ENCODE assay signal across 8 mouse cellular contexts in genomic region chr1:179506530-179507315, GRCm38 (mm10). TPM values are rescaled to one million over a fixed set of nuclear protein-coding genes. Genes with fewer than 3 reads are reported as not detected.
A peak's percentile ranks its signal among the peaks of the same experiment; 100 is the strongest.
DNase-seq lines count a peak whose midpoint lies in the region; ATAC-seq and TF ChIP-seq lines count a peak whose summit lies in the region.

No protein-coding gene starts in this region.

- no peaks in the 10 kb centered on the region for H3K9me3 ChIP-seq in kidney, embryonic 15.5 days (replicated peaks)
- H3K9me3 ChIP-seq in CH12.LX (replicated peaks; ENCODE audit: low read length) = no peaks in the 10 kb centered on the region
- no peaks in the 10 kb centered on the region for H3K9me3 ChIP-seq in midbrain, embryonic 16.5 days (replicated peaks; ENCODE audit: control insufficient read depth, low read length, poor library complexity, severe bottlenecking)

- H3K9ac ChIP-seq in kidney, embryonic 15.5 days = no peak overlapping the region
- no peak overlapping the region for H3K9ac ChIP-seq in CH12.LX (ENCODE audit: insufficient read depth, low read depth)
- no peak overlapping the region for H3K9ac ChIP-seq in midbrain, embryonic 16.5 days (ENCODE audit: low read depth, low read length)

- peak; percentile 64 for TF ChIP-seq CTCF in kidney, adult 2 months (conservative IDR thresholded peaks at IDR 0.05; ENCODE audit: insufficient read depth, insufficient read length, low read depth, low read length)
- TF ChIP-seq CTCF in CH12.LX (conservative IDR thresholded peaks at IDR 0.05 in 1 of 2, IDR thresholded peaks at IDR 0.05 in 1 of 2; ENCODE audit: low read depth in 2 of 2, low read length in 2 of 2) = peak; percentile 33 to 73

- WGBS in kidney, adult 2 months = 63% methylated on average over 9 of the region's 9 CpGs
- 67% methylated on average over 9 of the region's 9 CpGs for WGBS in kidney, embryonic 15.5 days
- WGBS in midbrain, embryonic 16.5 days = 71% methylated on average over 9 of the region's 9 CpGs

- in situ Hi-C loops in CH12.LX (cut with MboI; ENCODE audit: low pct_ligation_motif_present, low pct_unique_long_range_greater_than_20kb, low sequenced_read_pairs) = loop anchor here (10.0 kb wide), 1 partner anchor 118 kb away; no protein-coding TSS in a partner anchor

- no peaks in the 10 kb centered on the region for H3K79me2 ChIP-seq in CH12.LX (replicated peaks; ENCODE audit: control insufficient read depth, extremely low read depth, insufficient read depth, poor library complexity, severe bottlenecking)

- no peak overlapping the region for H3K4me3 ChIP-seq in kidney, adult 2 months (ENCODE audit: insufficient read depth, low read depth, low read length)
- no peak overlapping the region for H3K4me3 ChIP-seq in kidney, embryonic 15.5 days (replicated peaks)
- no peak overlapping the region for H3K4me3 ChIP-seq in CH12.LX (replicated peaks in 1 of 3; ENCODE audit: low read depth in 2 of 3, low read length in 2 of 3, poor library complexity in 1 of 3)
- no peak overlapping the region for H3K4me3 ChIP-seq in midbrain, embryonic 16.5 days (ENCODE audit: low read depth, low read length)

- H3K4me2 ChIP-seq in kidney, embryonic 15.5 days = no peak overlapping the region
- no peak overlapping the region for H3K4me2 ChIP-seq in CH12.LX (ENCODE audit: insufficient read depth, low read depth, poor library complexity, severe bottlenecking)
- H3K4me2 ChIP-seq in midbrain, embryonic 16.5 days (ENCODE audit: low read length) = no peak overlapping the region

- peak; percentile 35 for DNase-seq in kidney, adult 2 months
- peak; percentile 48 for DNase-seq in CH12.LX (ENCODE audit: extremely low read depth)
- peak; percentile 27 to 56 for DNase-seq in adrenal gland, postnatal 36 days
- peak; percentile 52 for DNase-seq in forelimb bud, embryonic 11.5 days (ENCODE audit: low read depth, low spot score)
- DNase-seq in testis, postnatal 10 days (ENCODE audit: low spot score) = no peak

- H3K27me3 ChIP-seq in kidney, adult 2 months (replicated peaks; ENCODE audit: control insufficient read depth, insufficient read depth, low read length) = no peaks in the 10 kb centered on the region
- no peaks in the 10 kb centered on the region for H3K27me3 ChIP-seq in kidney, embryonic 15.5 days
- no peaks in the 10 kb centered on the region for H3K27me3 ChIP-seq in CH12.LX (replicated peaks)
- no peaks in the 10 kb centered on the region for H3K27me3 ChIP-seq in midbrain, embryonic 16.5 days (ENCODE audit: control insufficient read depth, insufficient read depth, low read depth, low read length)

- peak; percentile 70 for TF ChIP-seq RAD21 in CH12.LX (IDR thresholded peaks at IDR 0.05; ENCODE audit: low read depth, low read length)

- TF ChIP-seq POLR2A in kidney, adult 2 months (IDR thresholded peaks at IDR 0.05; ENCODE audit: low read depth, low read length) = no peak
- no peak for TF ChIP-seq POLR2A in CH12.LX (IDR thresholded peaks at IDR 0.05; ENCODE audit: low read depth, low read length)

- H3K36me3 ChIP-seq in kidney, adult 2 months (ENCODE audit: control insufficient read depth, insufficient read depth, low read length) = no peaks in the 10 kb centered on the region
- H3K36me3 ChIP-seq in kidney, embryonic 15.5 days = no peaks in the 10 kb centered on the region
- H3K36me3 ChIP-seq in CH12.LX (replicated peaks in 1 of 2; ENCODE audit: control insufficient read depth in 1 of 2, insufficient read depth in 1 of 2, low read length in 1 of 2) = peaks cover 0 to 41% of the 10 kb centered on the region in 2 experiments
- no peaks in the 10 kb centered on the region for H3K36me3 ChIP-seq in midbrain, embryonic 16.5 days (ENCODE audit: control insufficient read depth, insufficient read depth, low read length)

- ATAC-seq in kidney, embryonic 15.5 days (replicated peaks; ENCODE audit: low FRiP score) = no peak
- peak; percentile 60 for ATAC-seq in megakaryocyte-erythroid progenitor cell, adult 5-6 weeks (replicated peaks; ENCODE audit: low FRiP score, low TSS enrichment, poor library complexity, severe bottlenecking)
- ATAC-seq in midbrain, embryonic 16.5 days = no peak

- H3K27ac ChIP-seq in kidney, adult 2 months (ENCODE audit: insufficient read depth, low read depth, low read length) = no peak overlapping the region
- no peak overlapping the region for H3K27ac ChIP-seq in kidney, embryonic 15.5 days
- no peak overlapping the region for H3K27ac ChIP-seq in CH12.LX (ENCODE audit: insufficient read depth, low read depth)
- H3K27ac ChIP-seq in midbrain, embryonic 16.5 days (ENCODE audit: low read length) = no peak overlapping the region

- dilution Hi-C loops in CH12.LX (cut with MboI; ENCODE audit: extremely low pct_ligation_motif_present, extremely low pct_unique_long_range_greater_than_20kb, low sequenced_read_pairs) = no loop called here

- H3K4me1 ChIP-seq in kidney, adult 2 months (ENCODE audit: control insufficient read depth, insufficient read depth, low read length) = no peaks in the 10 kb centered on the region; the same call in 1 of the 2 replicates
- no peaks in the 10 kb centered on the region for H3K4me1 ChIP-seq in kidney, embryonic 15.5 days
- H3K4me1 ChIP-seq in CH12.LX (ENCODE audit: control insufficient read depth in 1 of 2, insufficient read depth in 2 of 2) = no peaks in the 10 kb centered on the region; a peak in 1 of 4 replicates
- H3K4me1 ChIP-seq in midbrain, embryonic 16.5 days (ENCODE audit: control insufficient read depth, insufficient read depth, low read length) = no peaks in the 10 kb centered on the region

- TF ChIP-seq EP300 in CH12.LX (IDR thresholded peaks at IDR 0.05; ENCODE audit: low read length) = no peak

TF ChIP-seq in CH12.LX, 34 proteins besides CTCF, POLR2A, EP300 and RAD21:
- no peak for TF ChIP-seq USF2 (conservative IDR thresholded peaks at IDR 0.05; ENCODE audit: low read depth, low read length)
- peak; percentile 86 for TF ChIP-seq ZNF384 (IDR thresholded peaks at IDR 0.05; ENCODE audit: low read depth, low read length)
- TF ChIP-seq JUND (conservative IDR thresholded peaks at IDR 0.05; ENCODE audit: low read depth, low read length) = no peak
- TF ChIP-seq MYC (IDR thresholded peaks at IDR 0.05; ENCODE audit: low read depth, low read length) = peak; percentile 55; the same call in 1 of the 2 replicates
- TF ChIP-seq HCFC1 (IDR thresholded peaks at IDR 0.05; ENCODE audit: low read depth, low read length) = no peak
- no peak for TF ChIP-seq NELFE (IDR thresholded peaks at IDR 0.05; ENCODE audit: low read depth, low read length)
- peak; percentile 42; the same call in 1 of the 2 replicates for TF ChIP-seq SMC3 (IDR thresholded peaks at IDR 0.05; ENCODE audit: low read depth, low read length)
- no peak for TF ChIP-seq MXI1 (IDR thresholded peaks at IDR 0.05; ENCODE audit: low read depth, low read length)

RNA-seq across cellular contexts. Expression of gene Smyd3, which starts 11.1 kb away (rescaled TPM):
- polyA plus RNA-seq in kidney, adult 2 months (2012; rRNA removed) = 4.0 and 5.2 TPM in 2 replicates
- polyA plus RNA-seq in kidney, embryonic 15.5 days (2015; fragmentation: Nextera tagmentation; extraction: Ambion mirVana) = 19.3 and 21.8 TPM in 2 replicates
- 10.5 and 11.4 TPM in 2 replicates for total RNA-seq in CH12.LX (2012; rRNA removed)
- total RNA-seq in CH12.LX (2014; rRNA removed) = 12.5 and 14.5 TPM in 2 replicates
- 11.6 and 11.8 TPM in 2 replicates for polyA plus RNA-seq in CH12.LX (2012; ENCODE audit: insufficient read length, low read depth)
- total RNA-seq in adrenal gland, postnatal 36 days (2021) = 1 to 10 TPM; 5.1 to 7.7 TPM
- 32.2 and 48.9 TPM in 2 replicates for total RNA-seq in megakaryocyte-erythroid progenitor cell, adult 5-6 weeks (2014; fragmentation: Nextera tagmentation)
- total RNA-seq in megakaryocyte-erythroid progenitor cell, adult 5-6 weeks (2017) = 22.6 and 25.8 TPM in 2 replicates
- 27.0 and 30.6 TPM in 2 replicates for polyA plus RNA-seq in midbrain, embryonic 16.5 days (2015; fragmentation: Nextera tagmentation; extraction: Ambion mirVana)

RNA-seq across cellular contexts. Expression of gene Tfb2m, which starts 39.3 kb away (rescaled TPM):
- polyA plus RNA-seq in kidney, adult 2 months (2012; rRNA removed) = 14.9 and 18.8 TPM in 2 replicates
- polyA plus RNA-seq in kidney, embryonic 15.5 days (2015; fragmentation: Nextera tagmentation; extraction: Ambion mirVana) = 29.2 and 33.6 TPM in 2 replicates
- total RNA-seq in CH12.LX (2012; rRNA removed) (13.1 and 16.2 TPM in 2 replicates), CH12.LX (2014; rRNA removed) (47.7 and 53.1 TPM in 2 replicates)
- polyA plus RNA-seq in CH12.LX (2012; ENCODE audit: insufficient read length, low read depth) = 38.5 and 48.3 TPM in 2 replicates
- total RNA-seq in adrenal gland, postnatal 36 days (2021) = 10 to 100 TPM; 49.4 to 55.0 TPM
- 30.4 and 44.8 TPM in 2 replicates for total RNA-seq in megakaryocyte-erythroid progenitor cell, adult 5-6 weeks (2014; fragmentation: Nextera tagmentation)
- total RNA-seq in megakaryocyte-erythroid progenitor cell, adult 5-6 weeks (2017) = 57.7 and 77.9 TPM in 2 replicates
- 25.2 and 25.7 TPM in 2 replicates for polyA plus RNA-seq in midbrain, embryonic 16.5 days (2015; fragmentation: Nextera tagmentation; extraction: Ambion mirVana)

RNA-seq across cellular contexts. Expression of gene Cnst, which starts 39.4 kb away (rescaled TPM):
- 11.1 and 11.6 TPM in 2 replicates for polyA plus RNA-seq in kidney, adult 2 months (2012; rRNA removed)
- 13.8 and 15.1 TPM in 2 replicates for polyA plus RNA-seq in kidney, embryonic 15.5 days (2015; fragmentation: Nextera tagmentation; extraction: Ambion mirVana)
- 9.2 and 10.2 TPM in 2 replicates for total RNA-seq in CH12.LX (2012; rRNA removed)
- 8.5 and 9.3 TPM in 2 replicates for total RNA-seq in CH12.LX (2014; rRNA removed)
- 7.8 and 7.9 TPM in 2 replicates for polyA plus RNA-seq in CH12.LX (2012; ENCODE audit: insufficient read length, low read depth)
- total RNA-seq in adrenal gland, postnatal 36 days (2021) = 10 to 100 TPM; 21.1 to 43.6 TPM
- 18.3 and 21.0 TPM in 2 replicates for total RNA-seq in megakaryocyte-erythroid progenitor cell, adult 5-6 weeks (2014; fragmentation: Nextera tagmentation)
- total RNA-seq in megakaryocyte-erythroid progenitor cell, adult 5-6 weeks (2017) = 16.3 and 18.4 TPM in 2 replicates
- polyA plus RNA-seq in midbrain, embryonic 16.5 days (2015; fragmentation: Nextera tagmentation; extraction: Ambion mirVana) = 27.5 and 29.8 TPM in 2 replicates
